Mouse (Mus musculus) MEL (cell line): Measurements from ENCODE around the gene Dynll2. TPM values are rescaled to one million over a fixed set of nuclear protein-coding genes. Genes with fewer than 3 reads are reported as not detected.
A peak's percentile ranks its signal among the peaks of the same experiment; 100 is the strongest.

Experiments used
- DNase-seq: peaks from one replicate; pipeline ENCODE4 v3.0.0; 2011; ENCODE audit warnings: low read depth, low spot score
- H3K27ac ChIP-seq: 2 replicates; pipeline ENCODE4 v1.5.1; 2012; ENCODE audit warnings: low read depth, mild to moderate bottlenecking, control low read depth, low read length, moderate library complexity; ENCODE audit not compliant: control insufficient read depth
- H3K27me3 ChIP-seq, 2 experiments: fragments of 150-350 bp in 1 of 2; sonication (generic) in 1 of 2; 2 replicates each; pipeline ENCODE4 v1.6.1; 2012; ENCODE audit warnings: low read length in 2 of 2, mild to moderate bottlenecking in 2 of 2, improper control_type of control experiment in 1 of 2, moderate library complexity in 1 of 2; ENCODE audit not compliant: insufficient read depth in 2 of 2, control insufficient read depth in 1 of 2
- H3K36me3 ChIP-seq, 2 experiments: 2 replicates each; pipeline ENCODE4 v1.6.1; 2012 to 2014; ENCODE audit warnings: low read length in 2 of 2, improper control_type of control experiment in 1 of 2, inconsistent platforms in 1 of 2, mild to moderate bottlenecking in 1 of 2; ENCODE audit not compliant: insufficient read depth in 2 of 2, control insufficient read depth in 1 of 2
- H3K4me1 ChIP-seq, 2 experiments: fragments of 150-350 bp in 1 of 2; sonication (generic) in 1 of 2; 2 replicates each; pipeline ENCODE4 v1.6.1; 2012; ENCODE audit warnings: low read length in 2 of 2, improper control_type of control experiment in 1 of 2, mild to moderate bottlenecking in 1 of 2; ENCODE audit not compliant: insufficient read depth in 2 of 2, control insufficient read depth in 1 of 2
- H3K4me3 ChIP-seq, 2 experiments: fragments of 150-350 bp in 1 of 2; sonication (generic) in 1 of 2; 2 replicates each; pipeline ENCODE4 v1.5.1; 2012; ENCODE audit warnings: low read depth in 2 of 2, low read length in 2 of 2, mild to moderate bottlenecking in 2 of 2, moderate library complexity in 2 of 2, control low read depth in 1 of 2, improper control_type of control experiment in 1 of 2; ENCODE audit not compliant: control insufficient read depth in 1 of 2, insufficient read depth in 1 of 2
- H3K79me2 ChIP-seq: 2 replicates; pipeline ENCODE4 v1.6.1; 2012; ENCODE audit warnings: mild to moderate bottlenecking, low read length, moderate library complexity; ENCODE audit not compliant: control insufficient read depth, poor library complexity, insufficient read depth
- H3K9ac ChIP-seq: 2 replicates; pipeline ENCODE4 v1.6.1; 2012; ENCODE audit warnings: low read depth, mild to moderate bottlenecking, control low read depth, low read length, moderate library complexity; ENCODE audit not compliant: control insufficient read depth, poor library complexity, severe bottlenecking
- H3K9me3 ChIP-seq: fragments of 150-350 bp; sonication (generic); replicated peaks from 2 replicates; pipeline ENCODE4 v1.6.1; 2012; ENCODE audit warnings: mild to moderate bottlenecking, low read length, improper control_type of control experiment, moderate library complexity; ENCODE audit not compliant: insufficient read depth
- BHLHE40 ChIP-seq: IDR thresholded peaks from 2 replicates; pipeline ENCODE4 v1.6.1; 2012; ENCODE audit warnings: low read depth, mild to moderate bottlenecking, inconsistent platforms, low read length, improper control_type of control experiment, borderline replicate concordance
- CTCF ChIP-seq, 3 experiments: IDR thresholded peaks in 2 of 3; conservative IDR thresholded peaks in 1 of 3; 2 replicates each; pipeline ENCODE4 v1.5.1; 2011 to 2012; ENCODE audit warnings: low read length in 3 of 3, low read depth in 2 of 3, mild to moderate bottlenecking in 2 of 3, improper control_type of control experiment in 1 of 3, inconsistent platforms in 1 of 3, mixed read lengths in 1 of 3, moderate library complexity in 1 of 3; ENCODE audit not compliant: control insufficient read depth in 1 of 3, insufficient read depth in 1 of 3, poor library complexity in 1 of 3, severe bottlenecking in 1 of 3
- E2F4 ChIP-seq: IDR thresholded peaks from 2 replicates; pipeline ENCODE4 v1.6.1; 2011; ENCODE audit warnings: low read depth, low read length, improper control_type of control experiment, borderline replicate concordance
- ELF1 ChIP-seq: IDR thresholded peaks from 2 replicates; pipeline ENCODE4 v1.6.1; 2014; ENCODE audit warnings: low read depth, mild to moderate bottlenecking, inconsistent platforms, low read length, improper control_type of control experiment, moderate library complexity
- ETS1 ChIP-seq: IDR thresholded peaks from 2 replicates; pipeline ENCODE4 v1.6.1; 2012; ENCODE audit warnings: low read depth, mild to moderate bottlenecking, inconsistent platforms, low read length, improper control_type of control experiment, moderate library complexity
- GATA1 ChIP-seq: IDR thresholded peaks from 2 replicates; pipeline ENCODE4 v1.6.1; 2011; ENCODE audit warnings: low read depth, low read length, improper control_type of control experiment
- JUND ChIP-seq: IDR thresholded peaks from 2 replicates; pipeline ENCODE4 v1.6.1; 2011; ENCODE audit warnings: low read depth, mild to moderate bottlenecking, improper control_type of control experiment, low read length
- KAT2A ChIP-seq: conservative IDR thresholded peaks from 2 replicates; pipeline ENCODE4 v1.6.1; 2012; ENCODE audit warnings: low read depth, low read length, improper control_type of control experiment, inconsistent platforms
- MAFK ChIP-seq: IDR thresholded peaks from 2 replicates; pipeline ENCODE4 v1.6.1; 2011; ENCODE audit warnings: low read depth, mild to moderate bottlenecking, low read length, improper control_type of control experiment, borderline replicate concordance
- MAZ ChIP-seq: IDR thresholded peaks from 2 replicates; pipeline ENCODE4 v1.6.1; 2012; ENCODE audit warnings: low read depth, mild to moderate bottlenecking, inconsistent platforms, low read length, improper control_type of control experiment
- MEF2A ChIP-seq: IDR thresholded peaks from 2 replicates; pipeline ENCODE4 v1.6.1; 2014; ENCODE audit warnings: low read depth, mild to moderate bottlenecking, inconsistent platforms, low read length, improper control_type of control experiment; ENCODE audit not compliant: poor library complexity, insufficient replicate concordance, severe bottlenecking; ENCODE audit errors: extremely low read depth
- MXI1 ChIP-seq: IDR thresholded peaks from 2 replicates; pipeline ENCODE4 v1.6.1; 2011; ENCODE audit warnings: mild to moderate bottlenecking, low read depth, low read length, improper control_type of control experiment
- NRF1 ChIP-seq: IDR thresholded peaks from 2 replicates; pipeline ENCODE4 v1.6.1; 2014; ENCODE audit warnings: low read depth, mild to moderate bottlenecking, inconsistent platforms, low read length, improper control_type of control experiment, moderate library complexity; ENCODE audit not compliant: poor library complexity, insufficient read depth, severe bottlenecking
- POLR2AphosphoS2 ChIP-seq: IDR thresholded peaks from 2 replicates; pipeline ENCODE4 v1.6.1; 2011; ENCODE audit warnings: low read length, improper control_type of control experiment
- POLR2AphosphoS5 ChIP-seq: IDR thresholded peaks from 2 replicates; pipeline ENCODE4 v1.6.1; 2012; ENCODE audit warnings: low read depth, borderline replicate concordance, mild to moderate bottlenecking, inconsistent platforms, low read length, moderate library complexity, mixed read lengths
- RAD21 ChIP-seq: IDR thresholded peaks from 2 replicates; pipeline ENCODE4 v1.6.1; 2011; ENCODE audit warnings: mild to moderate bottlenecking, low read depth, low read length, improper control_type of control experiment
- SIN3A ChIP-seq: IDR thresholded peaks from 2 replicates; pipeline ENCODE4 v1.6.1; 2012; ENCODE audit warnings: low read length, improper control_type of control experiment, inconsistent platforms
- SMC3 ChIP-seq: IDR thresholded peaks from 2 replicates; pipeline ENCODE4 v1.6.1; 2011; ENCODE audit warnings: low read depth, low read length, improper control_type of control experiment
- TBP ChIP-seq: IDR thresholded peaks from 2 replicates; pipeline ENCODE4 v1.8.0; 2011; ENCODE audit warnings: low read depth, low read length, improper control_type of control experiment
- UBTF ChIP-seq: IDR thresholded peaks from 2 replicates; pipeline ENCODE4 v1.6.1; 2012; ENCODE audit warnings: low read depth, mild to moderate bottlenecking, inconsistent platforms, low read length, improper control_type of control experiment, moderate library complexity, borderline replicate concordance; ENCODE audit not compliant: insufficient read depth
- ZC3H11A ChIP-seq: IDR thresholded peaks from 2 replicates; pipeline ENCODE4 v1.6.1; 2012; ENCODE audit warnings: low read depth, mild to moderate bottlenecking, inconsistent platforms, low read length, improper control_type of control experiment
- ZKSCAN1 ChIP-seq: IDR thresholded peaks from 2 replicates; pipeline ENCODE4 v1.6.1; 2012; ENCODE audit warnings: low read depth, mild to moderate bottlenecking, inconsistent platforms, low read length, improper control_type of control experiment, moderate library complexity
- ZNF384 ChIP-seq: IDR thresholded peaks from 2 replicates; pipeline ENCODE4 v1.6.1; 2012; ENCODE audit warnings: low read depth, mild to moderate bottlenecking, inconsistent platforms, low read length, improper control_type of control experiment
- polyA plus RNA-seq, 2 experiments: library from polyadenylated mRNA; stranded (reverse) in 1 of 2; unstranded in 1 of 2; fragments of >175 nt in 1 of 2; fragments of >200 nt in 1 of 2; gene quantifications; 2 replicates each; pipeline versions ENCODE4 v1.2.1 to v1.2.4; 2012; ENCODE audit warnings: low replicate concordance in 2 of 2, low read depth in 1 of 2; ENCODE audit not compliant: insufficient read length in 2 of 2, insufficient read depth in 1 of 2, missing spikeins in 1 of 2
- total RNA-seq: library from RNA; depleted of rRNA; stranded (reverse); fragments of 300-350 nt; gene quantifications from 2 replicates; pipeline ENCODE4 v1.2.3, GENCODE M21; 2012

Gene Dynll2
- total and polyA plus RNA-seq, 3 experiments = 38.6 to 124 (median 75.8) TPM

DNA sequence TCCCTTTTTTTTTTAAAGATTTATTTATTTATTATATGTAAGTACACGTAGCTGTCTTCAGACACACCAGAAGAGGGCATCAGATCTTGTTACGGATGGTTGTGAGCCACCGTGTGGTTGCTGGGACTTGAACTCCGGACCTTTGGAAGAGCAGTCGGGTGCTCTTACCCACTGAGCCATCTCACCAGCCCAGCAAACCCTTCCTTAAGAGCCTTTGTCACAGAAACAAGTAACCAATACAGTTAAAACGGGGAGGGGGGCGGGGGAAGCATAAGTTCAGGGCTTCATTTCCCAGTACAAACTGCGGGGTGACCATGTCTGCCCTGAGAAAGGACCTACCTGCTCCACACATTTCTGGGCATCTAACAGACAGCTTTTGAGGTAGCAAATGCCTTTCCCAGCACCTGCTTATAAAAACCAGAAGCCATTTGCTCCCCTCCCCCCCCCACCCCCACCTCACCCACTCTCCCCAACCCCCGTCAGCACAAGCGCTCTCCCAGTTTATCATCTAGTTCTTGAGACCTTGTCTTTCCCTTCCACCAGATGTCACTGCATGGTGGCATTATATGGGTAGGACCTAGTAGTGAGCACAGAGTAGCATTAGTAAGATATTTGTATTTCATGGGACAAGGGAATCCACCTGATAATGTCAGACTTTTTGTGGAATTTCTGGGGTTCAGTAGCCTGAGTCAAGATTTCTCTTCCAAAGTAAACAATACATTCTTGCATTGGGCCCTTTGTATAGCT, 13.6 kb downstream of the Dynll2 start:
- no peaks in the 10 kb centered on the region for H3K9me3 ChIP-seq
- H3K79me2 ChIP-seq = no peaks in the 10 kb centered on the region
- peak; percentile 83 for DNase-seq
- no peak overlapping the region for H3K27ac ChIP-seq
- peak overlapping the region; percentile 34; the same call in 1 of the 2 replicates for H3K9ac ChIP-seq
- TF ChIP-seq TBP = peak; percentile 98
- peak; percentile 71 for TF ChIP-seq SMC3
- TF ChIP-seq MXI1 = peak; percentile 32; the same call in 1 of the 2 replicates
- TF ChIP-seq BHLHE40 = 0 out of 2 replicates have a peak, but pooled peaks have one; percentile 19
- TF ChIP-seq E2F4 = no peak
- TF ChIP-seq MAZ = 0 out of 2 replicates have a peak, but pooled peaks have one; percentile 28
- peak; percentile 63 for TF ChIP-seq ZC3H11A
- TF ChIP-seq POLR2AphosphoS5 = no peak
- no peak for TF ChIP-seq ETS1
- peak; percentile 38; the same call in 1 of the 2 replicates for TF ChIP-seq ZNF384
- TF ChIP-seq SIN3A = peak; percentile 22
- TF ChIP-seq CTCF (IDR thresholded peaks at IDR 0.05 in 2 of 3, conservative IDR thresholded peaks at IDR 0.05 in 1 of 3; ENCODE audit: control insufficient read depth in 1 of 3, insufficient read depth in 1 of 3, low read depth in 2 of 3, low read length in 3 of 3, poor library complexity in 1 of 3, severe bottlenecking in 1 of 3) = peak; percentile 10 to 76 (median 27); a peak in 4 of 6 replicates
- no peak for TF ChIP-seq NRF1
- no peak for TF ChIP-seq MEF2A
- TF ChIP-seq GATA1 = no peak
- TF ChIP-seq POLR2AphosphoS2 = no peak
- TF ChIP-seq ELF1 = 0 out of 2 replicates have a peak, but pooled peaks have one; percentile 30
- no peak for TF ChIP-seq JUND
- no peak; the same call in 1 of the 2 replicates for TF ChIP-seq KAT2A
- no peak for TF ChIP-seq ZKSCAN1
- TF ChIP-seq RAD21 = peak; percentile 61
- no peak for TF ChIP-seq UBTF
- peak; percentile 74; the same call in 1 of the 2 replicates for TF ChIP-seq MAFK
- H3K27me3 ChIP-seq = no peaks in the 10 kb centered on the region
- H3K36me3 ChIP-seq = peaks cover 0 to 2% of the 10 kb centered on the region in 2 experiments; a peak in 1 of 4 replicates
- H3K4me1 ChIP-seq = peaks cover 0 to 15% of the 10 kb centered on the region in 2 experiments; a peak in 2 of 4 replicates
- H3K4me3 ChIP-seq = peak overlapping the region; percentile 57
